Mouse (Mus musculus): ENCODE results near the gene Gm20388.

DNA sequence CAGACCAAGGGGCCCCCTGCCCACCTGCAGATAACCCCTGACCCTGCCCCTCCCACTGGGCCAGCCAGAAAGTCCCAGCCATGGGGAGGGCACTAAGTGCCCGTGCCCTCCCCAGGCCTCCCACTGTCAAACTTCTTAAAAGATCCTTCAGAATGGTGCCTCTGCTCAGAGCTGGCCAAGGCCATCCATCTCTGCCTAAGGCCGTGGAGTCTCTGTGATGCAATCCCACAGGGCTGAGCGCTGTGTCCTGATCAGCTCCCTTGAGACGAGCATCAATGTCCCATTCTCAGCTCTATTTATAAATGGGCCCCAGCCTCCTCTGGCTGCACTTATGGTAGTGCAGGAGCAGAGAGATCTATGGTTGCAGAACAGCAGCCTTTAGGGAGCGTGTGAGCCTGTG is 1403.4 kb downstream of the Gm20388 start:
- TF ChIP-seq POLR2A (IDR thresholded peaks at IDR 0.05; ENCODE audit: insufficient read depth, low read length) (no peak), CTCF (IDR thresholded peaks at IDR 0.05; ENCODE audit: low read depth, low read length) (no peak), EP300 (IDR thresholded peaks at IDR 0.05; ENCODE audit: insufficient read depth, low read depth, low read length) (no peak)

Measured in ES-Bruce4 (cell line).